Mouse (Mus musculus) cerebellum, adult 2 months (tissue): ENCODE results near the gene Jade1. TPM values are rescaled to one million over a fixed set of nuclear protein-coding genes. Genes with fewer than 3 reads are reported as not detected.

Experiments
- DNase-seq, 2 experiments: peaks; one replicate each; pipeline ENCODE4 v3.0.0; 2021
- H3K27ac ChIP-seq: fragments of 200-500 bp; 2 replicates; pipeline ENCODE4 v1.5.1; 2012; ENCODE audit warnings: low read length, control low read depth, inconsistent platforms; ENCODE audit not compliant: insufficient read depth
- H3K27me3 ChIP-seq: fragments of 200-500 bp; 2 replicates; pipeline ENCODE4 v1.6.1; 2012; ENCODE audit warnings: inconsistent platforms, mild to moderate bottlenecking, low read length, moderate library complexity; ENCODE audit not compliant: control insufficient read depth, insufficient read depth
- H3K4me1 ChIP-seq: fragments of 200-500 bp; 2 replicates; pipeline ENCODE4 v1.6.1; 2011; ENCODE audit warnings: low read length; ENCODE audit not compliant: control insufficient read depth, insufficient read depth
- H3K4me3 ChIP-seq: fragments of 200-500 bp; replicated peaks from 2 replicates; pipeline ENCODE3; 2011; ENCODE audit warnings: mild to moderate bottlenecking, low read depth, low read length, control low read depth; ENCODE audit not compliant: insufficient read depth
- CTCF ChIP-seq: fragments of 200-500 bp; IDR thresholded peaks from 2 replicates; pipeline ENCODE4 v1.5.1; 2011; ENCODE audit warnings: low read depth, mild to moderate bottlenecking, control low read depth, low read length, moderate library complexity, borderline replicate concordance; ENCODE audit not compliant: insufficient read depth
- POLR2A ChIP-seq: fragments of 200-500 bp; IDR thresholded peaks from 2 replicates; pipeline ENCODE4 v1.6.1; 2011; ENCODE audit warnings: low read length, control low read depth, borderline replicate concordance; ENCODE audit not compliant: insufficient read depth
- WGBS: fragments of 180-500 bp; shearing (Covaris S2); methylation state at CpG from one replicate; pipeline ENCODE4 v1.1.7; 2018; 5-methylcytosine and 5-hydroxymethylcytosine counted together
- polyA plus RNA-seq: library from polyadenylated mRNA; depleted of rRNA; stranded (reverse); fragments of >200 nt; gene quantifications from 2 replicates; pipeline ENCODE4 v1.2.3, GENCODE M21; 2012

Gene Jade1
- polyA plus RNA-seq, 1 experiment, result 31.8 TPM

DNA sequence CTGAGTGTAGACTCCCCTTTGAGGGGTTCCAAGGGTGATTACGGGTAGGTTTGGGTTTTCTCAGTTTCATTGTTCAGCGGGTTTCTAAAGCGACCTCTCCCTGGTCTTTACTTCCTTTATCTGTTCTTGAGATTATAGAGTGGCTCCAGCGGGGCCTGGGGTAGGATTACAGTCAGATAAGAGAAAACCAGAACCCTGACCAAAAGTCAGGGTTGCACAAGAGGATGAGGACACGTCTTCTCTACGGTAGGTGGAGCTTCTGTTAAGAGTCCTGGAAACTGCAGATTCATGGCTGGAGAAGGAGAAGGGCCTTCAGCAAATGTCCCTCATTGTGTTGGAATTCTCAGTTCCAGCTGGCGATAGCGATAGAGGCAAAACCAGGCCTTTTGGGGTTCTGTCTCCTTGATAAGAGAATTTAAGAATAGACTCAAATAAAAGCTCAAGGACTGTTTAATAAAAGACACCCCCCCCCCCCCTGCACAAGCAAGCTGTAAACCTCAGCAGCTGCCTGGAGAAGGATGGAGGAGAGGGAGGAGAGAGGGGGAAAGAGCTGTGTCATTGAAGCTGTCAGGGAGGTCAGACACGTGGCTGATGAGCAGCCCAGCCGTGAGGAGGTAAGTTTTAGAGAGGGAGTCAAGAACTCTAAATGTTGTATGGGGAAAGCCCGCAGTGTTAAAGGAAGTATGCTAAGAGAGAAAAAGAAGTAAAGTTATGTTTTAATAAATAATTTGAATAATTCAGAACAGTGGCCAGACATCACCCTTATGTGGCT, 2.6 kb upstream of the Jade1 start:
- WGBS, result 85% methylated on average over 11 of the region's 11 CpGs
- Histone ChIP-seq H3K27me3 (no peaks in the 10 kb centered on the region), H3K27ac (no peak overlapping the region), H3K4me1 (no peaks in the 10 kb centered on the region), H3K4me3 (no peak overlapping the region)
- TF ChIP-seq POLR2A (no peak), CTCF (no peak)
- DNase-seq, result no peak

GRCm38 (mm10) chr3:41553681-41554080, 1.9 kb upstream of the Jade1 start:
- Histone ChIP-seq H3K27ac (no peak overlapping the region), H3K4me3 (no peak overlapping the region), H3K27me3 (no peaks in the 10 kb centered on the region), H3K4me1 (no peaks in the 10 kb centered on the region)
- TF ChIP-seq CTCF (no peak), POLR2A (no peak)
- DNase-seq, result no peak
- 88% methylated on average over 4 of the region's 4 CpGs for WGBS

DNA sequence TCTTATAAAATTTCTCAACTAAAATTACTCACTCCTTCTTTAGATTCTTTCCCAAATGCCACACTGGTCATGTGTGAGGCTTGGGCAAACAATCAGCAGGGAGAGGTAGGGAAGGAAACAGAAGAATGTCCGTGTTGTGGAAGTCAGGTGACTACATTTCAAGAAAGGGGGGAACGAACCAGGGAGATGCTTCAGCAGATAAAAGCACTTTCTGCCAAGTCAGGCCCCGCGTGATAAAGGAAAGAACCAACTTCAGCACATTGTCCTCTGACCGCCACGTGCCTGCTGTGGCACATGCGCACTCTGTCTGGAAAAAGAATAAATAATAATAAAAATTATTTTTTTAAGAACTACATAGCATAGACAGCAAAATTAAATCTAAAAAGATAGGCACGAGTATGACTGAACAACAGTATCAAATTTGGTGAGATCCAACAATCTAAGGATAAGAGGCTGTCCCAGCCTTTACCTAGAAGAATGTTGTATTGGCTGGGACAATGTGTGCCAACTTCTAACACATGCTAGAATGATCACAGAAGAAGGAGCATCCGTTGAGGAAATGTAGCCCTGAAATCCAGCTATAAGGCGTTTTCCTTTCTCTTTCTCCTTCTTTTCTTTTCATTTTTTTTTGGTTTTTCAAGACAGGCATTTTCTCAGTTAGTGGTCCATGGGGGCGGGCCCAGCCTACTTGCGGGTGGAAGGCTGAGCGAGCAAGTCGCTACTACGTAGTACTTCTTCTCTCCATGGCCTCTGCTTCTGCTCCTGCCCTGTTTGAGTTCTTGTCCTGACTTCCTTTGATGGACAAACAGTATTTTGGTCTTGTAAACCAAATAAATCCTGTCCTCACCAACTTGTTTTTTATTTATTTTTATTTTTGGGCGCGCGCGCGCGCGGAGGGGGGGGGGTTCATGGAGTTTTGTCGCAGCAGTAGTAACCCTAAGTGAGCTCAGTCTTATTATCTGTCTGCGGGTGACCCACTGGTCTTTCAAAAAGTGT, 753 bp upstream of the Jade1 start:
- H3K27ac ChIP-seq, result no peak overlapping the region
- no peaks in the 10 kb centered on the region for H3K4me1 ChIP-seq
- no peaks in the 10 kb centered on the region for H3K27me3 ChIP-seq
- no peak for TF ChIP-seq POLR2A
- TF ChIP-seq CTCF, result no peak
- 91% methylated on average over 24 of the region's 24 CpGs for WGBS
- no peak for DNase-seq
- no peak overlapping the region for H3K4me3 ChIP-seq

DNA sequence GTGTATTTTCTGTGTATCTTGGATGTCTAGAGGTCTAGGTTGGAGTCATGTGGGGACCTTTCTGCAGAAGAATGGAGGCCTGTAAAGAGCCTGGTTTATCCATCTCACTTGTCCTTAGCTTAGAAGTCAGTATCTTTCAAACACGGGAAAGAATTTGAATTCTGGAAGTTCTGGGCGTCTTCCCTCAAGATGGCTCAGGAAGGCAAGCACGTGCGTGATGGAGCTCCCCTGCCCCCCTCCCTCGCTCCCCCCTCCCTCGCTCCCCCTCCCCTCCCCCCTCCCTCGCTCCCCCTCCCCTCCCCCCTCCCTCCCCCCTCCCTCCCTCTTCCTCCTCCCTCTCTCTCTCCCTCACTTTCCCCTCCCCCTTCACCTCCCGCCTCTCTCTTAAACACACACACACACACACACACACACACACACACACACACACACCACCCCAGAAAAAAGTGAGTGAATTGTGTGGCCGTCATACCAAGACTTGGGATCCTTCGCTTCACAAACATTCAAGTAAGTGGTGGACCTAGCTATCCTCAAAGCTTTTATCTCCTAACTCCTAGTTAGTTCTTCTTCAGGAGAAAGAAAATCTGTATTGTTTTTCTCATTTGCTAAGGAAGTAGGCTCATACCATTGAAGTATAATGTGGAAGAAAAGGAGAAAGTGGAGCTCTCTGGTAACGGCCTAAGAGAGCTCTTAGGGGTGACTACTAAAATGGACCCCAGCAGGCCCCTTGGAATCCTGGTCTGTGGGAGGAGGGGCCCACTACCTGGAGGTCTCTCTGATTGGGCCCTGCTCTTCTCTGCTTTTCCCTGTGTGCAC, 1.1 kb downstream of the Jade1 start:
- no peak for TF ChIP-seq CTCF
- TF ChIP-seq POLR2A, result no peak
- DNase-seq, result no peak

GRCm38 (mm10) chr3:41557267-41557995, 1.9 kb downstream of the Jade1 start:
- TF ChIP-seq CTCF (no peak), POLR2A (no peak)
- H3K27me3 ChIP-seq, result no peaks in the 10 kb centered on the region
- H3K4me1 ChIP-seq, result no peaks in the 10 kb centered on the region
- no peak overlapping the region for H3K4me3 ChIP-seq
- WGBS, result 97% methylated on average over 19 of the region's 19 CpGs
- H3K27ac ChIP-seq, result no peak overlapping the region
- DNase-seq, result no peak

More for the DNA sequence above, 1.1 kb downstream of the Jade1 start:
- Histone ChIP-seq H3K4me3 (no peak overlapping the region), H3K27ac (no peak overlapping the region), H3K27me3 (no peaks in the 10 kb centered on the region), H3K4me1 (no peaks in the 10 kb centered on the region)
- WGBS, result 92% methylated on average over 9 of the region's 11 CpGs

- DNase-seq, result no peak
- Histone ChIP-seq H3K27ac (no peak overlapping the region), H3K27me3 (no peaks in the 10 kb centered on the region), H3K4me1 (no peaks in the 10 kb centered on the region), H3K4me3 (no peak overlapping the region)
- WGBS, result 94% methylated on average over 6 of the region's 6 CpGs
- TF ChIP-seq POLR2A (no peak), CTCF (no peak)
Measured at GRCm38 (mm10) chr3:41560489-41560888, 5.0 kb downstream of the Jade1 start.

DNA sequence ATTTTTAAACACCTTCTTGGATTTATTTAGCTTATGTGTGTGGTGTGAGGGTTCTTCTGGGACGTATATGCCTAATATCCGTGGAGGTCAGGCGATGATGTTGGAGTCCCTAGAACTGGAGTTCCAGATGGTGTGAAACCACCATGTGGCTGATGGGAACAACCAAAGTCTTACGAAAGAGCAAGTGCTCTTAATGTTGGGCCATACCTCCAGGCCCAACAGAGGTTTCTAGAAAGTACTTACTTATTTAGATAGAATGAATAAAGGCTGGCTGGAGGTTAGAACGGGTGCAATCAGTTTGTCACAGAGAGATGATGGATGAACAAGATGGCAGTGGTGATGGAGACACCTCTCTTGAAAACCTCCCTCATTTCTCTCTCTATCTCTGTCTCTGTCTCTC, 6.3 kb downstream of the Jade1 start:
- TF ChIP-seq CTCF, result no peak
- no peak for TF ChIP-seq POLR2A
- H3K27me3 ChIP-seq, result no peaks in the 10 kb centered on the region
- H3K4me3 ChIP-seq, result no peak overlapping the region
- no peak for DNase-seq
- H3K27ac ChIP-seq, result no peak overlapping the region
- no peaks in the 10 kb centered on the region for H3K4me1 ChIP-seq
- WGBS, result 91% methylated on average over 5 of the region's 5 CpGs
